Mouse (Mus musculus): Measurements from ENCODE around the gene Wipf2. TPM values are rescaled to one million over a fixed set of nuclear protein-coding genes. Genes with fewer than 3 reads are reported as not detected.

The Wipf2 gene
- total RNA-seq, 2 experiments from 2014 or later = 7.3 to 10.1 TPM

DNA sequence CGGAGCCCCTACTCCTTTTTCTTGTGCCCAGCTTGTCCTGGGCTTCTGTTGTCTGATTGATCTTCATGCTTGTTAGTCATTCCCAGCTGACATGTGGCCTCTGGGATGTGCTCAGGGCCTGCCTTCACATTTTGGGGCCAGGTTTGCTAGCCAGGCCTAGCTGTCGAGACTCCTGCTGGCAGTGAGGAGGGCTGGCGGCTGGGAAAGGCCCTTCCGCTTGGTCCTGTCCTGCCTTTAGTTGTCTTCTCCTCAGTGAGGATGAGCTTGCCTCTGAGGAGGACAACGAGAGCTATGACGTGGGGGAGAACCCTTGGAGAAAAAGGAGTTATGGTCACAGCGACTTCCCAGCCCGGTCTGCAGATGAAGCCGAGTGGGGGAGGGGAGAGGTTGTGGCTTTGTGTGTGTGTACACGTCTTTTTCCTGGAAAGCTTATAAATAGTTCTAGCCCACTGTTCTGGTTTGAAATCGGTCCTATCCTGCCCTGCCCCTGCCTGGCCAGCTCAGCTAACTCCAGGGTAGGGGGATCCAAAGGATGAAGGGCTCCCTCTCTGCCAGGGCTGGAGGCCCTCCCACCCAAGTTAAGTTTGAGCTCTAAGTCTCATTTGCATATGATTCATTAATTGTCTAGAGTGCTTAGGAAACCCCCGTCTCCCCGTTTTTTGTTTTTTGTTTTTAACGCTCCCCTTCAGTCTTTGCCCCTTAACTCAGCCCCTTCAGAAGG is 80.5 kb downstream of the Wipf2 start:
- DNase-seq = peak; percentile 48 to 58

DNA sequence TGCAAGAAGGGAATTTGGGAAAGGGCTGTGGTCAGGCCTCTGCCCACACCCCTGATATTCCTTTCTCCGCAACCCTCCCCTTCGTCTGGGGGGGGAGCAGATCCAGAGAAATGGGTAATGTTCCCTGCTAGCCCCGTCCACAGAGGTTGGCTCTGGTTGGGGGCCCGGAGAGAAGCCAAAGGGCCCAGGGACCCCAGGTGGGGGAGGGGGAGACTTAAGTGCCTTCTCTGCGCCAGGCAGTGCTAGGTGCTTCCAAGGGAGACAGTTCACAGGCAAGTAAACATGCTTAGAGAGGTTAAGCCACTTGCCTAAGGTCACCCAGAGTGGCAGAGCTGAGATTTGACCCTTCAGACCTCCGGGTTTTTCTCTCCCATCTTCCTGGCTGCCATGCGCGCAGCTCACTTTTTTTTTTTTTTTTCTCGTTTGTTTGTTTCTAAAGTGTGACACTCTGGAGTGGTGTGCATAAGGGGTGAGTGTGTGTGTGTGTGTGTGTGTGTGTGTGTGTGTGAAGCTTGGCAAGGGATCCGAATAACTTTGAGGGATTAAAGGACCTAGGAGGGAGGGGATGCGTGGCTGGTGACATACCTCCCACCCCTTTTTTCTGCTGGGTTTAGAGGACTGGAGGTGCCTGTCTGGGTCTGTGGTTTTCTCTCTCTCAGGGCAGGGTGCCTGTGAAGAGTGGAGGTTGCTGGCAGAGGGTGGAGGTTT is 81.6 kb downstream of the Wipf2 start:
- DNase-seq = peak in 1 of 2 experiments; percentile 11

DNA sequence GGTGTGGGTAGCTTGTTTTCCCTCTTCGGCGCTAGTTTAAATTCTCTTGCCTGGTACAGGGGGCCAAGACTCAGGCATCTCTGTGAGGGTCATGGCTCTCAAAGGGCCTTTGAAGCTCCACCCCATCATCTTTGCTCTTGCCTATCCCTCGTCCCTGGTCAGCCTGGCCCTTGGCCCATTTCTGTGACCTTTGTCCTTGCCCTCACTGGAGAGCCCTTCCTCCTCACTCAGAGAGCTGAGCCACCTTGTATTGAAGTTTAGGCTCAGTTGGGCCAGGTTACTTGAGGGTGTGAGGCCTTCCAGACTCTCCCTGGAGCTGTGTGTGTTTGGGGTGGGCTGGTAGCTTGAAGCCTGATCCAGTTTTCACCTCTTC is 82.2 kb downstream of the Wipf2 start:
- DNase-seq = peak in 1 of 2 experiments; percentile 40

DNA sequence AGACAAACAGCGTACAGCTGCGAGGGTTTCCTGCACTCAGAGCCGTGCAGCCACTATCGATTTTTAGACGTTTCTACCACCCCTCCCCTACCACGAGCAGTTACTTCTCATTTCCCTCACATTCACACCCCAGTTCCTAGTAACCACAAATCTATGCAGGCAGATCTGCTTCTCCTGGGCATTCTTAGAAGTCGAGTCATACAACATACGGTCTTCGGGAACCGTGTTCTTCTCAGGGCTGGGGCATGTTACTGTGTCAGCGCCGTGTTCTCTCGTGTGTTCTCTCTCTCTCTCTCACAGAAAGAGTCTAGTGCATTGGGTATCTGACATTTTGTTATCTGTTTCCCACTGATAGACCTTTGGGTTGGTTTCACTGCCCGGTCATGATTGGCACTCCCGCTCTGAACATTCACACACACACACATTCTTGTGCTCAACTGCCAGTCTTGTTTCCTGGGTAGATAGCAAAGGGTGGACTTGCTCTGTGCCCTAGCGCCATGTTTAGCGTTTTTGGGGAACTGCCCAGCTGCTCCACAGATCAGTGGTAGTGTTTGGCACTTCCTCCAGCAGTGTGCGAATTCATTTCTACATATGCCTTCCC is 84.6 kb downstream of the Wipf2 start:
- DNase-seq = peak in 1 of 2 experiments; percentile 29

DNA sequence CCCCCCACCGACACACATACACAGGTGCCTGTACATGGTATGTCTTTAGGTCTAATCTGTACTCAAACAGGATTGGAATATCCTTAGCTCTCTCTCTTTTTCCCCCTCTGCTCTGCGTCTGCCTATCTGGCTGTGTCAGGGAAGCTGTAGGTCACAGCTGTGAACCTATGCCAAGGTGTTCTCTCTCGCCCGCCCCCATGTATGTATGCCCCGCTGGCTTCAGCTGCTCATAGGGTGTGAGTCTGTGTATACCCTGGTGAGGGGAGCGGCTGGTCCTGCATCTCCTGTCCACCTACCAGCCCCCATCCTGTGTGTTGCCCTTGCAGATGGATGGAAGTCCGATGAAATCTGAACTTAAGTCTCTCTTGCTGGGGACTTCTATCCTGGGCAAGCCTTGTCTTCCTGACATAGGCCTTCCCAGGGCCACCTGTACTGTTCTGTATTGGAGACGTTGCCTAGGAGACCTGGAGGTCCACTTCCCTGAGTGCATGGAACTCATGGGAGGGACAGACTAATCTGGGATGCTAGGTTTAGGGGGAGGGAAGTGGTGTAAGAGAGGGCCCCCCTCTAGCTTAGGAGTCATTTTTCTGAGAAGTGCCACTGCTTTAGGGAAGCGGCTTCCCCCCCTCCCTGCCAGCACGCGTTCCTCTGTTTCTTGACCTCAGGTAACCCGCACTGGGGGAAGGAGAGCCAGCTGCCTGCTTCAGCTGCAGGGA is 86.0 kb downstream of the Wipf2 start:
- peak in 1 of 2 experiments; percentile 49 for DNase-seq

DNA sequence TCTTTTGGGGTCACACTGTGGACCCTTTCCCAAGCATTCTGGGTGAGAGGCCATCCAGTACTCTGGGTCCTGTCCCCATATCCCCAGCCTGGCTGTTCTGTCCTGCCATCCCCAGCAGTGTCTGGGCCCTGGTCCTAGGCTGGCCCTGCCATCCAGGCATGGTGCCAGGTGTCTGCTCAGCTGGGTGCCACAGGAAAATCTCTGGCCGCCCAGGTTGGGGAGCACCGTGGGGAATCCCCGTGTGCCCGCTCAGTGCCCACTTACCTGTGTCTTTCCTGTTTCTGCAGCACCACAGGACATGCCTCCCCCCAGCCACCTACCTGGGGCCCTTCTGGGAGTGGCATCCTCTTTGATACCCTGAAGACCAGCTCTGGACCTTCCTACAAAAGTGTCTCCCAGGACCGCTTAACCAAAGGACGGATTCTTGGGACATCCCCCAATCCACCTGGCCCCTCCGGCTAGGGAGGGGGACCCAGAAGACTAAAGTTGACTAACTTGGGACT is 86.6 kb downstream of the Wipf2 start:
- peak in 1 of 2 experiments; percentile 74 for DNase-seq

DNA sequence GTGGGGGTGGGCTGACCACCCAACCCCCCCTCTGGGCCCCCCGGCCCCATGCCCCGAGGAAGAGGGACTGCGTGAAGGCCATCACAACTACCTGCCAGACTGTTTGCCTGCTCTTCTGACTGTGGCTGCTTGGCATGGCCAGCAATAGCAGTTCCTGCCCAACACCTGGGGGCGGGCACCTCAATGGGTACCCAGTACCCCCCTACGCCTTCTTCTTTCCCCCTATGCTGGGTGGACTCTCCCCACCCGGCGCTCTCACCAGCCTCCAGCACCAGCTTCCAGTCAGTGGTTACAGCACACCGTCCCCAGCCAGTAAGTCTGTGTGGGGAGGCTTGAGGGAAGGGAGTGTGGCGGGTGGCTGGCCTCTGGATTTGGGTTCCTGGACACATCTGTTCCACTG is 87.0 kb downstream of the Wipf2 start:
- no peak for DNase-seq

DNA sequence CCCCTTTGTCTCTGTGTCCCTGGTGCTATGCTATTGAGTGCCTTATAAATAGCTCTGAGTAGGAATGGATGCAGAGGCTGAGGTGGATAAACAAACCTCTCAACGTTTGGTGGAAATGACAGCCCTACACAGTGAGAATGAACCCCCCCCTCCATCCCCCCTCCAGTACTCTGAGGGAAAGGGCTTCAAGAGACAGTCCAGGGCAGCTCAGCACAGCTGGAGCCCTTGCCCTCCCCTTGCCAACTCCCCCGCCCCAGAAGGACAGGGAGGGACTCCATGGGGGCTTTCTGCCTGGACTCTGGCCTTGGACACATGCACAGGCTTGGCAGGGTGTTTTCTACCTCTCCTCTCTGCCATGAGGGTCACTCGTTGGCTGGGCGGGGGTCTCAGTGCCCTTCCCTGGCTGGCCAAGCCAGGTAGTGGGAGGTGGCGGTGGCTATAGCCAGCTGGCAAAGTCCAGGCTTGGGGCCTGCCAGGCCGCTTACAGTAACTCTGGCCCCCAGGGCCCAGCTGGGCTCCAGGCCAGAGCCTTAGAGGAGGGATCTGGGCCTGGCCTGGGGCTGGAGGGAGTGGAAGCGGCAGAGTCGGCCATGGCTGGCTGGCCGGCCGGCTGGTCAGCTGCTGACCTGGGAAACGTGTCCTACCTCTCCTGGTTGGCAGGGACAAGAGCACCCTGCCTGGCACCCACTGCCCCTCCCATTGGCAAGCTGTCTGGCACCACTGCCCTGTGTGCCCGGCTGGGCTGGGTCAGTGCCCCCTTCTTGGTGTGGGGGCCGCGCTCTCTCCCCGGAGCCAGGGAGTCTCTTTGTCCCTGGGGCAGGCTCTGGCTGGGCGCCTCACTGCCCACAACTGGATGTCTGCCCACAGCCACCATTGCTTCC is 87.8 kb downstream of the Wipf2 start:
- DNase-seq = peak; percentile 94 to 96

DNA sequence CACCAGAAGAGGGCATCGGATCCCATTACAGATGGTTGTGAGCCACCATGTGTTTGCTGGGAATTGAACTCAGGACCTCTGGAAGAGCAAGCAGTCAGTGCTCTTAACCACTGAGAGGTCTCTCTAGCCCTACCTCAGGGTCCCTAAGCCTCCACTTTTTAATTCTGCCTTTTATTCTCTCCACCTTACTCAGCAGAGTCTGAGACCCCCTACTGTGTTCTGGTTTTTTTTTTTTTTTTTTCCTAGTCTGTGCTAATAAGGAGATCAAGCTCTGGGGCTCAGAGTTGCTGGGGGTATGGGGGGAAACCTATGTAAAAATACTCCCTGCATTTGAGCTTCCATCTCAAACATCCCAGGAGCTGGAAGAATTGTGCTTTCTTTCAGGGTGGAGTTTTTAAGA is 88.7 kb downstream of the Wipf2 start:
- no peak for DNase-seq

DNA sequence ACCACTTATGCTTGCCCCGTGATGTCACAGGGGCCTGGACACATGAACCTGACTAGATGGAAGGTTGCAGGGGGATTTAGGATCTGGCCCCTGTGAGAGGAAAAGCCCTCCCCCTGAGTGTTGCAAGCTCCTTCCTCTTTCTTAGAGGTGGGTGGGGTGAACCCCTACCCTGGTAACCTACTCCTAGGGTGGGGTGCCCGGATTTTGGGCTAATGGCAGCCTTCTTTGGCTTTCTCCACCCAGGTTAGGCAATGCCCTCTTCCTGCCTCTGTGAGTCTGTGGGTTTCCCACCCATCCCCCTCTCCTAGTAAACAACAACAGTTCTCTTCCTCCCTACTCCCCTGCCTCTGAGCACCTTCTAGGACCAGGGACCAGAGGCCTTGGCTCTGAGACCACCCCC is 89.3 kb downstream of the Wipf2 start:
- DNase-seq = no peak

DNA sequence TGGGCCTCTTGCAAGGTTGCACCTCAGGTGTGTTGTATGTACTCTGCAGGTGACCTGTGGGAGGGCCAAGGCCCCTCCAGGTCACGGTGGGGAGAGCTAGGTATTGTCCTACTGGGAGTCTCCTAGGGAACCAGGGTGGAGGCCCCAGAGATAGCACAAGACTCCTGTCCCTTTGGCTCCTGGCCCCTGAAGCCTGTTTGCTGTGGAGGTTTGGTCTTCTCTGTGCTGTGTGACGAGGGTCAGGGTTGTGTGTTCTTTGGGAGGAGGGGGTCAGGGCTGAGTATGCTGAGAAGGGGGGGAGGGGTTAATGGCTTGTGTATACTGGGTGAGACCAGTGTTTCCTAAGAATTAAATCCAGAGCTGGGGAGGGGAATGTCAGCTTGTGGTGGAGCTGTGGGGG is 89.9 kb downstream of the Wipf2 start:
- no peak for DNase-seq

DNA sequence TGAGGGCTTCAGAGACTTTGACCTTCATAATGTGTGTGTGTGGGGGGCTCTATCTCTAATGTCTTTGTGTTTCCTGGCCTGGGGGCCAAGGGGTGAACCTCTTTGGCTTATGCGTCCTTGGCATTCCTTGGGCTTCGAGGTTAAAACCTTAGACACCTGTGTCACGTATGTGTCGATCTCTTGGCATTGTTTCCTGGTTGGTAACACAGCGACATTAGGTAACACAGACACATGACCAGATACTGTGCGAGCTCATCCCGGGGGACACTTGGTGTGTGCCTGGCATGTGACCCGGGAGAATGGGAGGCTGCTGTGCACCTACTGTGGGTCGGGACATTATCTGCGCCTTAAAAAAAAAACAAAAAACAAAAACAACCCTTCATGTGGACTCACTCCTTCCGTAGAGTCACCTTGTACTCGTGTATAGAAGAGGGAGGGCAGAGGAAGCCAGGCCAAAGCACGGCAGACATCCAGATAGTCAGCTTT is 90.4 kb downstream of the Wipf2 start:
- DNase-seq = no peak

DNA sequence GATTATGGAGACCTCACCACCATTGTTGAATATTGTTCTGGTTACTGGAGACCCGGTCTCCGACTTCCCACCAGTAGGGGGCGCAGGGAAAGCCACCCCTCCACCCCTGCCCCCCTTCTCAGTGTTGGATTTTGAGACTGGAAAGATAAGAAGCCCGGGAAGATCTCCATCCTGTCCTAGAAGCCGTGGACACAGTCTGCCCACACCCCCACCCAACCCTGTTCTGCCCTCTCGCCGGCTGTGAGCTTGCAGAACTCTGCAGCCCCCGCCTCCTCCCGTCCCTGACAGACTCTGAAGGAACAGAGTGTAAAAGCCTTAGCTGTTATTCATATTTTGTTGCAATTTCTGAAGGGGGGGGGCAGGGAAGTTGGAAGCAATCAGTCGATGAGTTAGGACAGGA is 90.9 kb downstream of the Wipf2 start:
- DNase-seq = peak; percentile 89 to 91

Other genes starting within 250 kb of the Wipf2 start
- 10 to 100 TPM in 1 of 2 experiments, 1 to 10 TPM in 1; 6.6 to 10.4 TPM for gene Gm12355, start 238.0 kb upstream of the Wipf2 start, total RNA-seq (2021)
- gene Gsdma3, start 237.3 kb upstream of the Wipf2 start, total RNA-seq (2021) = 1 to 10 TPM; 3.0 to 3.1 TPM
- not detected for gene Gsdma2, start 216.9 kb upstream of the Wipf2 start, total RNA-seq (2021)
- gene Gsdma, start 199.3 kb upstream of the Wipf2 start, total RNA-seq (2021) = under 1 TPM; 0.10 TPM
- gene Psmd3, start 181.1 kb upstream of the Wipf2 start, total RNA-seq (2021) = 100 to 1,000 TPM in 1 of 2 experiments, 10 to 100 TPM in 1; 99.2 to 107 TPM
- gene Csf3, start 162.4 kb upstream of the Wipf2 start, total RNA-seq (2021) = not detected
- gene Med24, start 134.2 kb upstream of the Wipf2 start, total RNA-seq (2021) = 10 to 100 TPM; 42.0 to 44.2 TPM
- gene Thra, start 123.0 kb upstream of the Wipf2 start, total RNA-seq (2021) = 100 to 1,000 TPM in 1 of 2 experiments, 10 to 100 TPM in 1; 99.7 to 103 TPM
- 10 to 100 TPM; 54.2 to 67.6 TPM for gene Nr1d1, start 88.3 kb upstream of the Wipf2 start, total RNA-seq (2021)
- gene Msl1, start 68.1 kb upstream of the Wipf2 start, total RNA-seq (2021) = 10 to 100 TPM; 71.7 to 73.3 TPM
- 10 to 100 TPM; 17.2 to 19.3 TPM for gene Casc3, start 58.7 kb upstream of the Wipf2 start, total RNA-seq (2021)
- gene Rapgefl1, start 26.9 kb upstream of the Wipf2 start, total RNA-seq (2021) = under 1 TPM; 0.72 to 0.82 TPM
- under 1 TPM; 0.40 to 0.41 TPM for gene Cdc6, start 44.2 kb downstream of the Wipf2 start, total RNA-seq (2021)
- gene Rara, start 64.2 kb downstream of the Wipf2 start, total RNA-seq (2021) = 10 to 100 TPM in 1 of 2 experiments, 1 to 10 TPM in 1; 8.7 to 10.1 TPM
- gene Gjd3, start 119.4 kb downstream of the Wipf2 start, total RNA-seq (2021) = under 1 TPM; 0.36 to 0.45 TPM
- 1 to 10 TPM; 1.5 to 1.8 TPM for gene Top2a, start 160.6 kb downstream of the Wipf2 start, total RNA-seq (2021)
- gene Igfbp4, start 177.6 kb downstream of the Wipf2 start, total RNA-seq (2021) = 10 to 100 TPM; 82.2 to 94.0 TPM
- under 1 TPM; 0.07 to 0.18 TPM for gene Tns4, start 225.7 kb downstream of the Wipf2 start, total RNA-seq (2021)